Mouse (Mus musculus) liver, embryonic 13.5 days (tissue): ENCODE measurements around the gene Med12l. TPM values are rescaled to one million over a fixed set of nuclear protein-coding genes. Genes with fewer than 3 reads are reported as not detected.
A peak's percentile ranks its signal among the peaks of the same experiment; 100 is the strongest.

Experiments
- ATAC-seq: fragments of 200-750 bp; cut with Nextera tagmentation; 2 replicates; pipeline ENCODE4 v1.8.0; 2017; ENCODE audit warnings: low read depth, mild to moderate bottlenecking, moderate number of reproducible peaks, moderate library complexity
- DNase-seq: peaks from one replicate; pipeline ENCODE4 v3.0.0; 2022
- H3K27ac ChIP-seq: fragments of 300-500 bp; sonication (generic); 2 replicates; pipeline ENCODE4 v1.5.1; 2015; ENCODE audit warnings: moderate library complexity, mild to moderate bottlenecking, inconsistent platforms
- H3K27me3 ChIP-seq: fragments of 300-500 bp; sonication (generic); 2 replicates; pipeline ENCODE4 v1.6.1; 2015; ENCODE audit warnings: mild to moderate bottlenecking, inconsistent platforms
- H3K36me3 ChIP-seq: fragments of 300-500 bp; sonication (generic); 2 replicates; pipeline ENCODE4 v1.6.1; 2015; ENCODE audit warnings: mild to moderate bottlenecking, inconsistent platforms
- H3K4me1 ChIP-seq: fragments of 300-500 bp; sonication (generic); replicated peaks from 2 replicates; pipeline ENCODE4 v1.6.1; 2015; ENCODE audit warnings: inconsistent platforms
- H3K4me2 ChIP-seq: fragments of 300-500 bp; sonication (generic); 2 replicates; pipeline ENCODE4 v1.6.1; 2015; ENCODE audit warnings: inconsistent platforms, mild to moderate bottlenecking, moderate library complexity
- H3K4me3 ChIP-seq: fragments of 300-500 bp; sonication (generic); replicated peaks from 2 replicates; pipeline ENCODE4 v1.5.1; 2015; ENCODE audit warnings: mild to moderate bottlenecking, inconsistent platforms
- H3K9ac ChIP-seq: fragments of 300-500 bp; sonication (generic); 2 replicates; pipeline ENCODE4 v1.6.1; 2015; ENCODE audit warnings: mild to moderate bottlenecking, inconsistent platforms
- H3K9me3 ChIP-seq: fragments of 300-500 bp; sonication (generic); replicated peaks from 2 replicates; pipeline ENCODE4 v1.6.1; 2016; ENCODE audit warnings: inconsistent platforms
- WGBS: fragments of 180-500 bp; shearing (Covaris S2); methylation state at CpG from one replicate; pipeline ENCODE4 v1.1.7; 2015; ENCODE audit not compliant: insufficient replicate concordance; 5-methylcytosine and 5-hydroxymethylcytosine counted together
- polyA plus RNA-seq: library from polyadenylated mRNA; unstranded; fragments of >200 nt; fragmentation: Nextera tagmentation; extraction: Ambion mirVana; gene quantifications from 2 replicates; pipeline ENCODE4 v1.2.1, GENCODE M21; 2015

The Med12l gene
- polyA plus RNA-seq, 1 experiment from 2014 or later = 0.69 TPM

- Histone ChIP-seq H3K27me3 (no peaks in the 10 kb centered on the region), H3K36me3 (no peaks in the 10 kb centered on the region), H3K27ac (peak overlapping the region; percentile 23; the same call in 1 of the 2 replicates), H3K4me1 (peaks cover 8% of the 10 kb centered on the region; the same call in 1 of the 2 replicates), H3K9me3 (no peaks in the 10 kb centered on the region), H3K4me3 (no peak overlapping the region), H3K9ac (no peak overlapping the region), H3K4me2 (no peak overlapping the region)
- no peak for ATAC-seq
- no peak for DNase-seq
- 49% methylated on average over 8 of the region's 8 CpGs for WGBS
Observed at GRCm38 (mm10) chr3:59141507-59142305, 136.1 kb downstream of the Med12l start.

- 62% methylated on average over 5 of the region's 5 CpGs for WGBS
- Histone ChIP-seq H3K9ac (no peak overlapping the region), H3K4me3 (no peak overlapping the region), H3K4me2 (no peak overlapping the region), H3K27me3 (no peaks in the 10 kb centered on the region), H3K4me1 (peaks cover 12% of the 10 kb centered on the region; the same call in 1 of the 2 replicates), H3K27ac (no peak overlapping the region), H3K9me3 (no peaks in the 10 kb centered on the region), H3K36me3 (no peaks in the 10 kb centered on the region)
- ATAC-seq (no peak), DNase-seq (no peak)
Observed at GRCm38 (mm10) chr3:59145194-59145593, 139.6 kb downstream of the Med12l start.

- Histone ChIP-seq H3K27me3 (no peaks in the 10 kb centered on the region), H3K9ac (no peak overlapping the region), H3K27ac (no peak overlapping the region), H3K4me3 (no peak overlapping the region), H3K36me3 (no peaks in the 10 kb centered on the region), H3K4me1 (peaks cover 7% of the 10 kb centered on the region; the same call in 1 of the 2 replicates), H3K9me3 (no peaks in the 10 kb centered on the region), H3K4me2 (no peak overlapping the region)
- DNase-seq (no peak), ATAC-seq (no peak)
Observed at GRCm38 (mm10) chr3:59149646-59150045, 144.0 kb downstream of the Med12l start.

DNA sequence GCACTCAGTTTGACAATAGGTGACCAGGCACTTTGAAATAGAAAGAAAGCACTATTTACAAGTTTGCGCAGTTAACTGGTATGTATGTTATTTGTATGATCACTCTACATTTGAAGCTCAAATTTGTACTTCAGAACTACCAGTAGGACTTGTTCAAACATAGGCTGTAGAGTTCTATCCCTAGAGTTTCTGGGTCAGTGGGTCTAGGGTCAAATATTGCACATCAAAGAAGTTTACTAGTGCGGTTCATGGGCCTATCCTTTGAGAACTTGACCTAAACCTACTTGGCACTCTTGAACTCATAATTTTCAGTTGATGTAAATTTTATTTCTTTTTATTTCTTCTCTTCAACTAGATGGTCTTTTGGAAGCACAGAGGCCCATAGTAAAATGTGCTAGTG lies 145.0 kb downstream of the Med12l start:
- H3K27ac ChIP-seq = no peak overlapping the region
- H3K36me3 ChIP-seq = no peaks in the 10 kb centered on the region
- no peaks in the 10 kb centered on the region for H3K27me3 ChIP-seq
- H3K4me1 ChIP-seq = peaks cover 7% of the 10 kb centered on the region; the same call in 1 of the 2 replicates
- WGBS = 81% methylated on average over 2 of the region's 2 CpGs
- H3K4me2 ChIP-seq = no peak overlapping the region
- H3K9me3 ChIP-seq = no peaks in the 10 kb centered on the region
- ATAC-seq (no peak), DNase-seq (no peak)
- H3K4me3 ChIP-seq = no peak overlapping the region
- no peak overlapping the region for H3K9ac ChIP-seq

- H3K9ac ChIP-seq = no peak within 1 kb of the TSS
- 23% methylated on average over 5 of the region's 5 CpGs for WGBS
- no peak within 1 kb of the TSS for H3K4me2 ChIP-seq
- no peaks in the 10 kb centered on the region for H3K36me3 ChIP-seq
- H3K27ac ChIP-seq = no peak within 1 kb of the TSS
- no peaks in the 10 kb centered on the region for H3K9me3 ChIP-seq
- H3K4me1 ChIP-seq = peaks cover 7% of the 10 kb centered on the region; the same call in 1 of the 2 replicates
- no peak for DNase-seq
- H3K4me3 ChIP-seq = no peak within 1 kb of the TSS
- no peak for ATAC-seq
- H3K27me3 ChIP-seq = no peaks in the 10 kb centered on the region
Observed at GRCm38 (mm10) chr3:59153424-59153823, 147.8 kb downstream of the Med12l start, which contains the start of gene P2ry14. P2ry14 (minus strand) TSS chr3:59153618.

- ATAC-seq = no peak
- DNase-seq = no peak
- WGBS = 55% methylated on average over 2 of the region's 2 CpGs
Observed at GRCm38 (mm10) chr3:59154888-59155287, 149.3 kb downstream of the Med12l start.

DNA sequence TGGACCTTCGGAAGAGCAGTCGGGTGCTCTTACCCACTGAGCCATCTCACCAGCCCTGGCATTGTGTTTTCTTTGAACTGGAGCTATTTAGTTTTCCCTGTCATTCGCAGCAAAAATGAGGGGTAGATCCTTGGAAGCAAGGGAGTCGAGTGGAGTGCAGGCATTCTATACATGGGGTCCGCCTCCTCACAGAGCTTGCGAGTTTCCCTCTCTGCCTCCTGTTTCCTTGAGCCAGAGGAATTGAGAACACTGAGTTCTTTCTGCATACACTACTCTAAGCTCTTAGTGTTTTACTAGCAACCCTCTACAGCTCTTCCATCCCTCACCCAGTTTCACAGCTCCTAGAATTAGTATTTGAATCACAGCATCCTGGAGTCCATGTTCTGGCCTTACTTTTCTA lies 149.8 kb downstream of the Med12l start:
- Histone ChIP-seq H3K9me3 (no peaks in the 10 kb centered on the region), H3K4me2 (no peak overlapping the region)
- WGBS = 79% methylated on average over 6 of the region's 6 CpGs

More at GRCm38 (mm10) chr3:59154888-59155287, 149.3 kb downstream of the Med12l start:
- Histone ChIP-seq H3K27ac (no peak overlapping the region), H3K4me3 (no peak overlapping the region), H3K9me3 (no peaks in the 10 kb centered on the region), H3K36me3 (no peaks in the 10 kb centered on the region), H3K4me2 (no peak overlapping the region), H3K27me3 (no peaks in the 10 kb centered on the region), H3K9ac (no peak overlapping the region), H3K4me1 (peaks cover 2% of the 10 kb centered on the region; the same call in 1 of the 2 replicates)

DNA sequence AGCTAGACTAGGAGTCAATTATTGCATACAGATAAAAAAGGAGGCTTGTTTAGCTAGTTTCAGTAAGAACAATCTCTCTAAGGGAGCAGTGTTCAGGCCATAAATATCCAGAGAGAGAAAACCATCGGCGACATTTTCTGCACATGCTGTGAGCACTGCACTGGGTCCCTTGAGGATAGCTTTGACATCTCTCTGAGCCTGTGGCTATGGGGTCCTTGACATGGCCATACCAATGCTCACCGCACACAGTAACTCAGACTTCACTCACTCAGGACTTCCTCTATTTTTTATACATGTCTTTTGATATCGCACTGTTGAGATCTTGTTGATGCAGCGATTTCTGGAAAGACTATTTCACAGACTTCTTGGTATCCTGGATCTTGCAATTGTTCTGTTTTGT lies 151.4 kb downstream of the Med12l start:
- H3K36me3 ChIP-seq = no peaks in the 10 kb centered on the region
- WGBS = 81% methylated on average over 5 of the region's 5 CpGs

More for the DNA sequence above, 149.8 kb downstream of the Med12l start:
- no peaks in the 10 kb centered on the region for H3K27me3 ChIP-seq
- no peak overlapping the region for H3K4me3 ChIP-seq
- H3K4me1 ChIP-seq = peaks cover 2% of the 10 kb centered on the region; the same call in 1 of the 2 replicates
- no peaks in the 10 kb centered on the region for H3K36me3 ChIP-seq
- DNase-seq (no peak), ATAC-seq (no peak)
- no peak overlapping the region for H3K27ac ChIP-seq
- H3K9ac ChIP-seq = no peak overlapping the region

GRCm38 (mm10) chr3:59160465-59160864 lies 154.8 kb downstream of the Med12l start:
- WGBS = 47% methylated on average over 1 of the region's 1 CpGs
- Histone ChIP-seq H3K9ac (no peak overlapping the region), H3K4me3 (no peak overlapping the region), H3K4me2 (no peak overlapping the region), H3K4me1 (no peaks in the 10 kb centered on the region), H3K36me3 (no peaks in the 10 kb centered on the region), H3K27me3 (no peaks in the 10 kb centered on the region), H3K9me3 (no peaks in the 10 kb centered on the region), H3K27ac (no peak overlapping the region)
- ATAC-seq = no peak
- no peak for DNase-seq

More for the DNA sequence above, 151.4 kb downstream of the Med12l start:
- H3K4me3 ChIP-seq = no peak overlapping the region
- no peak overlapping the region for H3K9ac ChIP-seq
- peaks cover 2% of the 10 kb centered on the region; the same call in 1 of the 2 replicates for H3K4me1 ChIP-seq
- no peak for ATAC-seq
- no peaks in the 10 kb centered on the region for H3K9me3 ChIP-seq
- no peak overlapping the region for H3K4me2 ChIP-seq
- no peak for DNase-seq
- no peaks in the 10 kb centered on the region for H3K27me3 ChIP-seq
- no peak overlapping the region for H3K27ac ChIP-seq

DNA sequence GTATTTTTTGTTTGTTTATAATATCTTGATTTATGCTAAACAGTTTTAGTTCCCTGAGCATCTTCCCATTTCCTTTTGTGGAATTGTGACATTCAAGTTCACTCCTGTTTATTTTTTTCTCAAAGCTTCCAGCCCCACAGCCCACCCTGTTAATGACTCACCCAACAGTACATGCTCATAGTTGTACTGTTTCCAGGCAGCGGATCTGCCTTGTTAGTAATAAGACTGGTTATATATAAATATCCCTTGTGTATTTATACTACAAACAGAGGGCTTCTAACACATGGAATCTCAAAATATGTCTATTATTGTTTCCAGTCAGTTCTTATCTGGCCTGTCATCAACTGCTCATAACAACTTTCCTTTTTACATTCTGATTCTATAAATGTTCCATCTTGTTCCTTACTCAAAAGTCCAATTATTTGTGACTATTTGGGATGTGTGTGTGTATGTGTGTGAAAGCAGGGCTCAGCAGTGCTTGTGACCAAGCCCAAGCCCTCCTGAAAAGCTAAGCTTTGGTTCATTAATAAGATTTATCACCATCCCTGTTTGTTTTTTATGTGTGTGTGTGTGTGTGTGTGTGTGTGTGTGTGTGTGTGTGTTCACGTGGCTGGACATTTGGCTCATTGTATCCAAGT lies 161.9 kb downstream of the Med12l start:
- no peak for ATAC-seq
- no peak overlapping the region for H3K27ac ChIP-seq
- WGBS = 78% methylated on average over 2 of the region's 2 CpGs

DNA sequence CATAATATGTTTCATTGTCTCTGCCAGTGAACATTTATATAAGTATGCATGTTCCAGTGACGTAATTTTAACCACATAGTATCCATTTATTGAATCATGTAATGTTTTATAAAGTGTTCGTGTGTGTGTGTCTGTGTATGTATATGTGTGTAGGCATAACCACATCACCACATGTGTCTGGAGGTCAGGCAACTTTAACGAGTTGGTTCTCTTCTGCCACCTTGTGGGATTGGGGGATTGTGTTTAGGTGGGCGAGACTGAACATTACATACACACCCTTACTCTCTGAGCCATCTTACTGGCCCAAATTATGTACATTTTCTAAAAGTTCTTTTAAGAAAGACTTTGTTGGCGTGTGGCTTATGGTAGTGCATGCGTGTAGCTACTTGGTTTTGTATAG lies 162.9 kb downstream of the Med12l start:
- Histone ChIP-seq H3K36me3 (no peaks in the 10 kb centered on the region), H3K9ac (no peak overlapping the region), H3K27ac (no peak overlapping the region), H3K9me3 (no peaks in the 10 kb centered on the region), H3K4me3 (no peak overlapping the region), H3K4me1 (0 out of 2 replicates have a peak, but pooled peaks cover 5% of the 10 kb centered on the region), H3K4me2 (no peak overlapping the region), H3K27me3 (no peaks in the 10 kb centered on the region)
- no peak for ATAC-seq
- no peak for DNase-seq
- WGBS = 55% methylated on average over 6 of the region's 6 CpGs

More for the DNA sequence above, 161.9 kb downstream of the Med12l start:
- no peaks in the 10 kb centered on the region for H3K9me3 ChIP-seq
- no peak overlapping the region for H3K4me2 ChIP-seq
- H3K27me3 ChIP-seq = no peaks in the 10 kb centered on the region
- H3K36me3 ChIP-seq = no peaks in the 10 kb centered on the region
- no peak overlapping the region for H3K9ac ChIP-seq
- 0 out of 2 replicates have a peak, but pooled peaks cover 5% of the 10 kb centered on the region for H3K4me1 ChIP-seq
- H3K4me3 ChIP-seq = no peak overlapping the region
- DNase-seq = no peak
